Mouse (Mus musculus): Measurements from ENCODE around the gene Med26.

DNA sequence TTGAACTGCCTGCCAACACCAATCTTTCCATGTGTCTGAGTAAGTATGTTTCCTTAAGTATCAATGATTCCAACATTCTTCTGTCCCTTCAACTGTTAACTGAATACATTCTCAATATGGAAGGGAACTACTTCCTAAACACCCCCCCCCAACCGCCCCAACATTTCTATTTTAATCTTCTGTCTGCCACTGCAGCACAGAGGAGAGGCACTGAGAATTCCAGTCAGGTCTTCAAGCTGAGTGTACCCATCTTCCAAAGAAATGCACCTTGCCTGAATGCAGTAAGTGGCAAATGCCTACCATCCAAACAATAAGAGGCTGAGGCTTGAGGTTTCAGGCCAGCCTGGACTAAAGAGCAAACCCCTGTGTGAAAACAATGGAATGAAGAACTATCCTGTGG is 16.0 kb downstream of the Med26 start:
- no peak for TF ChIP-seq POLR2A (IDR thresholded peaks at IDR 0.05; ENCODE audit: borderline replicate concordance, extremely low read depth, insufficient read depth, insufficient read length, poor library complexity, severe bottlenecking)
- no peak for TF ChIP-seq CTCF (IDR thresholded peaks at IDR 0.05; ENCODE audit: borderline replicate concordance, extremely low read depth, insufficient read depth, insufficient read length)
